Mouse (Mus musculus) stomach, postnatal 0 days (tissue): ENCODE measurements at regions not wholly inside any gene's neighbourhood (a gene's known extent, or its start where the extent isn't known, plus 50 kb on each side); places are given as distances from the start of the nearest gene placed in this dataset.

Source experiments
- CTCF ChIP-seq: IDR thresholded peaks from 2 replicates; pipeline ENCODE4 v1.5.1; 2016; ENCODE audit warnings: antibody characterized with exemption, low read depth, mild to moderate bottlenecking, moderate library complexity
- EP300 ChIP-seq: optimal IDR thresholded peaks from 2 replicates; pipeline ENCODE3; 2016; ENCODE audit warnings: antibody characterized with exemption

DNA sequence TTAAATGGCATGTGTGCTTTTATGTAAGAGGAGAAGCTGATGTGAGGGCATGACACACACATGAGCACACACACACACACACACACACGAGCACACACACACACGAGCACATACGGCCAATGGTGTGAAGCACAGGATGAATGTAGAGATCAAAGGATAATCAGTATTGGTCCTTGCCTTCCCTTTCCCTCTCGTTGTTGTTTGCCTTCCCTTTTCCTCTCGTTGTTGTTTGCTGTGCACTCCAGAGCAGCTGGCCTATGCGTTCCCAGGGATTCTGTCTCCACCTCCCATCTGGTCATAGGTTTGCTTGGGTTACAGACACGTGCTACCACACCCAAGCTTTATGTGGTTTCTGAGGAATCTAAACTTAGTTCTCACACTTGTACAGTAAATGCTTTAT lies 165.8 kb downstream of the Enc1 start:
- TF ChIP-seq CTCF (no peak), EP300 (no peak)
